Mouse (Mus musculus): ENCODE results near the gene Ctdsp2.

Gene Ctdsp2

GRCm38 (mm10) chr10:126988513-126989165 lies 10.1 kb downstream of the Ctdsp2 start:
- CTCF ChIA-PET: no interaction called here

- CTCF ChIA-PET: interaction anchor here (0.6 to 1.6 kb wide), 2 partner anchors 72 to 74 kb away, joined by 3 to 4 read pairs; no protein-coding TSS in a partner anchor
Measured at GRCm38 (mm10) chr10:126990313-126991056, 12.0 kb downstream of the Ctdsp2 start.

- CTCF ChIA-PET: interaction anchor here (1.6 kb wide), 1 partner anchor 75 kb away, joined by 4 read pairs; no protein-coding TSS in a partner anchor
Measured at GRCm38 (mm10) chr10:126991676-126992075, 13.2 kb downstream of the Ctdsp2 start.

GRCm38 (mm10) chr10:126993621-126994020 lies 15.1 kb downstream of the Ctdsp2 start:
- CTCF ChIA-PET: no interaction called here

GRCm38 (mm10) chr10:126997340-126998113 lies 19.0 kb downstream of the Ctdsp2 start:
- CTCF ChIA-PET: no interaction called here

GRCm38 (mm10) chr10:127000529-127000928 lies 22.0 kb downstream of the Ctdsp2 start, which contains the start of gene Avil:
TSS of gene Avil (plus strand) at chr10:127000709.
- CTCF ChIA-PET: interaction anchor here (0.7 kb wide), 1 partner anchor 28 kb away, joined by 3 read pairs; no protein-coding TSS in a partner anchor

GRCm38 (mm10) chr10:127001297-127001696 lies 22.8 kb downstream of the Ctdsp2 start:
- CTCF ChIA-PET: interaction anchor here (0.7 kb wide), 1 partner anchor 27 kb away, joined by 3 read pairs; no protein-coding TSS in a partner anchor

- CTCF ChIA-PET: no interaction called here
Measured at GRCm38 (mm10) chr10:127002056-127002455, 23.5 kb downstream of the Ctdsp2 start.

GRCm38 (mm10) chr10:127002765-127003164 lies 24.2 kb downstream of the Ctdsp2 start:
- CTCF ChIA-PET: no interaction called here

- CTCF ChIA-PET: no interaction called here
Measured at GRCm38 (mm10) chr10:127003334-127003733, 24.8 kb downstream of the Ctdsp2 start.

GRCm38 (mm10) chr10:127003806-127004205 lies 25.3 kb downstream of the Ctdsp2 start:
- CTCF ChIA-PET: no interaction called here

GRCm38 (mm10) chr10:127016488-127016887 lies 38.0 kb downstream of the Ctdsp2 start:
- CTCF ChIA-PET: interaction anchor here (0.9 kb wide), 1 partner anchor 39 kb away, joined by 5 read pairs; no protein-coding TSS in a partner anchor

GRCm38 (mm10) chr10:127017071-127017470 lies 38.6 kb downstream of the Ctdsp2 start:
- CTCF ChIA-PET: interaction anchor here (0.9 kb wide), 1 partner anchor 39 kb away, joined by 5 read pairs; no protein-coding TSS in a partner anchor

GRCm38 (mm10) chr10:127018422-127018821 lies 39.9 kb downstream of the Ctdsp2 start:
- CTCF ChIA-PET: no interaction called here

GRCm38 (mm10) chr10:127030336-127031296 lies 52.1 kb downstream of the Ctdsp2 start, which contains the start of gene Tsfm:
TSS of gene Tsfm (minus strand) at chr10:127030840.
- CTCF ChIA-PET: no interaction called here

- CTCF ChIA-PET: no interaction called here
Measured at GRCm38 (mm10) chr10:127033301-127033741, 54.8 kb downstream of the Ctdsp2 start.

GRCm38 (mm10) chr10:127036273-127036672 lies 57.8 kb downstream of the Ctdsp2 start:
- CTCF ChIA-PET: no interaction called here

- CTCF ChIA-PET: interaction anchor here (0.7 kb wide), 1 partner anchor 8 kb away, joined by 34 read pairs; no protein-coding TSS in a partner anchor
Measured at GRCm38 (mm10) chr10:127037641-127038040, 59.1 kb downstream of the Ctdsp2 start.

- CTCF ChIA-PET: interaction anchor here (0.5 to 0.7 kb wide), 3 partner anchors 34 to 1871 kb away, joined by 4 to 6 read pairs (median 5); no protein-coding TSS in a partner anchor
Measured at GRCm38 (mm10) chr10:127040569-127041214, 62.2 kb downstream of the Ctdsp2 start.

- CTCF ChIA-PET: interaction anchor here (0.7 kb wide), 1 partner anchor 66 kb away, joined by 6 read pairs; no protein-coding TSS in a partner anchor
Measured at GRCm38 (mm10) chr10:127041274-127041766, 62.8 kb downstream of the Ctdsp2 start, which contains the start of the genes Mettl1 and Eef1akmt3. TSS of gene Mettl1 (plus strand) at chr10:127041414. TSS of gene Eef1akmt3 (minus strand) at chr10:127041513.

Measured in spleen, embryonic (tissue).